Mouse (Mus musculus) forebrain, embryonic 11.5 days (tissue): ENCODE results near the gene Plekhh2. TPM values are rescaled to one million over a fixed set of nuclear protein-coding genes. Genes with fewer than 3 reads are reported as not detected.

Source experiments
- ATAC-seq: fragments of 200-750 bp; cut with Nextera tagmentation; replicated peaks from 2 replicates; pipeline ENCODE4 v1.8.0; 2017; ENCODE audit warnings: moderate TSS enrichment; ENCODE audit not compliant: low FRiP score
- DNase-seq: peaks from one replicate; pipeline ENCODE4 v3.0.0-alpha.2; 2017; ENCODE audit warnings: low spot score
- H3K27ac ChIP-seq: fragments of 300-500 bp; sonication (generic); 2 replicates; pipeline ENCODE4 v1.5.1; 2014; ENCODE audit warnings: low read depth, low read length
- H3K27me3 ChIP-seq: fragments of 300-500 bp; sonication (generic); 2 replicates; pipeline ENCODE4 v1.6.1; 2014; ENCODE audit warnings: mild to moderate bottlenecking, low read length, mixed read lengths; ENCODE audit not compliant: control insufficient read depth, insufficient read depth
- H3K36me3 ChIP-seq: fragments of 300-500 bp; sonication (generic); 2 replicates; pipeline ENCODE4 v1.6.1; 2014; ENCODE audit warnings: mild to moderate bottlenecking, low read length, moderate library complexity, mixed read lengths; ENCODE audit not compliant: control insufficient read depth, insufficient read depth
- H3K4me1 ChIP-seq: fragments of 300-500 bp; sonication (generic); replicated peaks from 2 replicates; pipeline ENCODE4 v1.6.1; 2014; ENCODE audit warnings: low read length, mixed read lengths; ENCODE audit not compliant: control insufficient read depth, insufficient read depth
- H3K4me2 ChIP-seq: fragments of 300-500 bp; sonication (generic); 2 replicates; pipeline ENCODE4 v1.6.1; 2014; ENCODE audit warnings: low read depth, mild to moderate bottlenecking, low read length, moderate library complexity, mixed read lengths; ENCODE audit not compliant: severe bottlenecking
- H3K4me3 ChIP-seq: fragments of 300-500 bp; sonication (generic); 2 replicates; pipeline ENCODE4 v1.5.1; 2014; ENCODE audit warnings: low read depth, low read length
- H3K9ac ChIP-seq: fragments of 300-500 bp; sonication (generic); 2 replicates; pipeline ENCODE4 v1.6.1; 2014; ENCODE audit warnings: low read length
- H3K9me3 ChIP-seq: fragments of 300-500 bp; sonication (generic); 2 replicates; pipeline ENCODE4 v1.6.1; 2016; ENCODE audit warnings: low read length, mixed read lengths; ENCODE audit not compliant: control insufficient read depth
- WGBS: fragments of 180-500 bp; shearing (Covaris S2); extraction: QIAGEN DNeasy Blood & Tissue Kit; methylation state at CpG from one replicate; pipeline ENCODE4 v1.1.7; 2014; 5-methylcytosine and 5-hydroxymethylcytosine counted together
- polyA plus RNA-seq: library from polyadenylated mRNA; unstranded; fragments of >200 nt; fragmentation: Nextera tagmentation; extraction: Ambion mirVana; gene quantifications from 2 replicates; pipeline ENCODE4 v1.2.1, GENCODE M21; 2014

Gene Plekhh2
- polyA plus RNA-seq, 1 experiment from 2014 or later = 3.5 TPM

DNA sequence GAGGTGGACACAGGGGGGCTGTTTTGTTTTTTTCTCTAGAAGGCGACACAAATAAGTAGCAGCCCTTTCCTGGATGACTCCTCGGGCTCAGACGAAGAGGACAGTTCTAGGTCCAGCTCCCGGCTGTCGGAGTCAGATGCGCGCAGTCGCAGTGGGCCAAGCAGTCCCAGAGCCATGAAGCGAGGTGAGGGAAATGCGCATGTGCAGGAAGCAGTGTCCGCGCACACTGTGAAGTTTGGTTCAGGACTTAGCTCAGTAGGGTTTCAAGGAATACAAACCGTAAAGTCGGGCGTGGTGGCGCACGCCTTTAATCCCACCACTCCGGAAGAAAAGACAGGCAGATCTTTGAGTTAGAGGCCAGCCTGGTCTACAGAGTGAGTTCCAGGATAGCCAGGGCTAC, 59.9 kb downstream of the Plekhh2 start:
- no peak for ATAC-seq
- H3K4me2 ChIP-seq = 0 out of 2 replicates have a peak overlapping the region, but pooled peaks have one; percentile 27

GRCm38 (mm10) chr17:84573305-84573704, 61.6 kb downstream of the Plekhh2 start:
- Histone ChIP-seq H3K27ac (no peak overlapping the region), H3K9ac (no peak overlapping the region), H3K9me3 (no peaks in the 10 kb centered on the region), H3K4me2 (no peak overlapping the region), H3K27me3 (no peaks in the 10 kb centered on the region), H3K4me3 (no peak overlapping the region), H3K4me1 (no peaks in the 10 kb centered on the region), H3K36me3 (no peaks in the 10 kb centered on the region)
- no peak for DNase-seq
- ATAC-seq = no peak
- 93% methylated on average over 9 of the region's 9 CpGs for WGBS

More for the DNA sequence above, 59.9 kb downstream of the Plekhh2 start:
- H3K36me3 ChIP-seq = no peaks in the 10 kb centered on the region
- H3K4me1 ChIP-seq = 0 out of 2 replicates have a peak, but pooled peaks cover 3% of the 10 kb centered on the region
- H3K27me3 ChIP-seq = no peaks in the 10 kb centered on the region
- no peak overlapping the region for H3K4me3 ChIP-seq
- no peaks in the 10 kb centered on the region for H3K9me3 ChIP-seq
- H3K27ac ChIP-seq = no peak overlapping the region
- DNase-seq = peak; percentile 64
- H3K9ac ChIP-seq = no peak overlapping the region
- WGBS = 83% methylated on average over 18 of the region's 18 CpGs

DNA sequence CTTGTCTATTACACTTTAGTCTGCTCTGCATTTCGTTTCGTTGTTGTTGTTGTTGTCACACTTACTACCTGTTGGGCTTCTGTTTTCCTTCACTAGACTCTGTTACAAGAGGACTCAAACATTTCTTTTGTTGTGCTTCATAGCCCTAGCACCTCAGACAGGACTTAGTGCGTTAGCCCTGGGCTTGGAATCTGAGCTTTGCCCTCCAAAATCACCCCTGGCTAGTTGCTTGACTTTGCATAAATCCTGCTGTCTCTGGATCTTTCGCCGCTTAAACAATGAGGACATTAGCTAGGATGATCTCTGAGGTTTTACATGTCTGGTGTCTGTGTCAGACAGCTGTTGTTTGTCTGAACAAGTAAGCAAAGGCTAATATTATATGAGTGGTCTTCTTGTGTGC, 62.2 kb downstream of the Plekhh2 start:
- Histone ChIP-seq H3K9ac (no peak overlapping the region), H3K27me3 (no peaks in the 10 kb centered on the region), H3K9me3 (no peaks in the 10 kb centered on the region), H3K4me1 (no peaks in the 10 kb centered on the region), H3K36me3 (no peaks in the 10 kb centered on the region), H3K4me3 (no peak overlapping the region), H3K27ac (no peak overlapping the region), H3K4me2 (no peak overlapping the region)
- ATAC-seq = no peak
- DNase-seq = no peak
- 84% methylated on average over 5 of the region's 5 CpGs for WGBS

DNA sequence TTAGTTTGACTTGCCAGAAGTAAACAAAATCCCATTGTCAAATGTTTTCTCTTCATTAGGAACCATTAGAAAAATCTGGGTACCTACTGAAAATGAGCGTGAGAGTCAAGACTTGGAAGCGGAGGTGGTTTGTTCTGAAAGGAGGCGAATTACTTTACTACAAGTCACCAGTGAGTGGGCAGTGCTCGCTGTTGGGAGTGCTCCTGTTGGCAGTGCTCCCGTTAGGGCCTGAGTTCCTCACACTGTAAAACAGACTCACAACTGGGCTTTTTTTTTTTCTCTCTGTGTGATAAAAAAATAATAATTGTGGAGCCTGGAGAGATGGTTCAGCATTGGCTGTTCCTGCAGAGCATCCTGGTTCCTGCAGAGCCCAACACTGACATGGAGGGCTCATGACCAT, 63.4 kb downstream of the Plekhh2 start:
- no peak overlapping the region for H3K27ac ChIP-seq
- no peaks in the 10 kb centered on the region for H3K27me3 ChIP-seq
- H3K4me1 ChIP-seq = no peaks in the 10 kb centered on the region
- no peak overlapping the region for H3K9ac ChIP-seq
- H3K36me3 ChIP-seq = no peaks in the 10 kb centered on the region
- no peaks in the 10 kb centered on the region for H3K9me3 ChIP-seq
- WGBS = 92% methylated on average over 5 of the region's 5 CpGs
- DNase-seq = no peak
- ATAC-seq = no peak
- H3K4me3 ChIP-seq = no peak overlapping the region
- H3K4me2 ChIP-seq = no peak overlapping the region

- Histone ChIP-seq H3K4me1 (no peaks in the 10 kb centered on the region), H3K27ac (no peak overlapping the region), H3K27me3 (no peaks in the 10 kb centered on the region), H3K4me3 (no peak overlapping the region), H3K9me3 (no peaks in the 10 kb centered on the region), H3K9ac (no peak overlapping the region), H3K4me2 (no peak overlapping the region), H3K36me3 (no peaks in the 10 kb centered on the region)
- ATAC-seq (no peak), DNase-seq (no peak)
- 86% methylated on average over 16 of the region's 16 CpGs for WGBS
These were observed 65.1 kb downstream of the Plekhh2 start for GRCm38 (mm10) chr17:84576621-84577293.

- no peak for DNase-seq
- ATAC-seq = no peak
- Histone ChIP-seq H3K27ac (no peak overlapping the region), H3K36me3 (no peaks in the 10 kb centered on the region), H3K27me3 (no peaks in the 10 kb centered on the region), H3K4me3 (no peak overlapping the region), H3K9ac (no peak overlapping the region), H3K4me1 (no peaks in the 10 kb centered on the region), H3K9me3 (no peaks in the 10 kb centered on the region), H3K4me2 (no peak overlapping the region)
- 91% methylated on average over 8 of the region's 8 CpGs for WGBS
These were observed 67.6 kb downstream of the Plekhh2 start for GRCm38 (mm10) chr17:84579249-84579648.

- Histone ChIP-seq H3K4me2 (no peak overlapping the region), H3K9me3 (no peaks in the 10 kb centered on the region), H3K4me1 (no peaks in the 10 kb centered on the region), H3K27me3 (no peaks in the 10 kb centered on the region), H3K9ac (no peak overlapping the region), H3K36me3 (no peaks in the 10 kb centered on the region), H3K4me3 (no peak overlapping the region), H3K27ac (no peak overlapping the region)
- WGBS = 86% methylated on average over 10 of the region's 10 CpGs
- ATAC-seq = no peak
- DNase-seq = no peak
These were observed 68.1 kb downstream of the Plekhh2 start for GRCm38 (mm10) chr17:84579817-84580216.

DNA sequence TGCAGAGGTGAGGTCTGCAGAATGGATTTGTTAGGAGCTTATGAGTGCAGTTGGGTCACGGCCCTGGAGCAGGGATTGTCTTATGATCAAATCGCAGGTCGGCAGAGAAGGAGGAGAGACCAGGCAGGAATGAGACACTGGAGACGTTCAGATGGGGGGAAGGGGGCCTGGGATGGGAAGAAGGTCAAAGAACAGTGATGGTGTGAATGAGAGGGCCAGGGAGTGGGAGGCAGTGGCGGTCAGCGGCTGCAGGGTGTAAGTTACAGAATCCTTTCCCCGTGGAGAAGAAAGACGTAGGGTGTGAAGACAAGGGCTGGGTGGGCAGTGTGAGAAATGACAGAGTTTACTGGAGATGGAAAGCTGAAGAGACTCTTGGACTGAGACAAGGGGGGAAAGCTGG, 69.1 kb downstream of the Plekhh2 start:
- Histone ChIP-seq H3K27ac (no peak overlapping the region), H3K4me2 (no peak overlapping the region), H3K9ac (no peak overlapping the region; the same call in 1 of the 2 replicates), H3K4me3 (no peak overlapping the region), H3K27me3 (no peaks in the 10 kb centered on the region), H3K9me3 (no peaks in the 10 kb centered on the region), H3K4me1 (no peaks in the 10 kb centered on the region), H3K36me3 (no peaks in the 10 kb centered on the region)
- ATAC-seq (no peak), DNase-seq (no peak)
- whole genome bisulfite sequencing = 65% methylated on average over 8 of the region's 8 CpGs

DNA sequence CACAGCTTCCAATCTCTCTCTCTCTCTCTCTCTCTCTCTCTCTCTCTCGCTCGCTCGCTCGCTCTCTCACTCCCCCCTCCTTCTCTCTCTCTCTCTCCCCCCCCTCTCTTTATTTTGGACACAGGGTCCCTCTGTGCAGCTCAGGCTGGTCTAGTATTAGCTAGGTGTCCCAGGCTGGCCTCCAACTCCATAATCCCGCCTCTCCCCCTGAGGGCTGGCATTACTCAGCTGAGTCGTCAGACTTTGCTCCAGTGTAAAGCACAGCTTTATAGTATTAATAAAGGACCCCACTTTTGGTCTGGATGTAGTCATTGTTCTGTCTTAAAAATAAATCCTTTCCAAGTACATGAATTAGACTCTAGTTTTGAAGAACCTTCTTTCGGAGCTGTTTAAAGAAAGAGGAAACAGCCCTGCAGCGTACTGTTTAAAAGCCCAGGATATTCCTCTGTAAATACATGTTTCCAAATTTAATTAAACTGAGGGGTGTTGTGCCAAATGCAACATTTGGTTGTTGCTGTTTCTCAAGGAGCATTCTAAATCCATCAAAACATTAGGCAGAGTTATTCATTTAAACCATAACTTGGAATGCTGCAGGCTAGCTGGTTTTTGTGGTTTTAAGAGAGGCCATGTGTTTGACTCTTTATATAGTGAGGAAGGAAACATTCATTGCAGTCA, 70.2 kb downstream of the Plekhh2 start:
- Histone ChIP-seq H3K27ac (no peak overlapping the region), H3K9ac (no peak overlapping the region), H3K4me1 (no peaks in the 10 kb centered on the region), H3K4me2 (no peak overlapping the region), H3K36me3 (no peaks in the 10 kb centered on the region), H3K27me3 (no peaks in the 10 kb centered on the region), H3K9me3 (no peaks in the 10 kb centered on the region), H3K4me3 (no peak overlapping the region)
- no peak for DNase-seq
- 75% methylated on average over 8 of the region's 8 CpGs for WGBS
- no peak for ATAC-seq
